Mouse (Mus musculus): ENCODE measurements around the gene Cd276. TPM values are rescaled to one million over a fixed set of nuclear protein-coding genes. Genes with fewer than 3 reads are reported as not detected.

Gene Cd276
- total and polyA plus RNA-seq, 2 experiments from 2014 or later: 26.0 to 26.2 TPM

GRCm38 (mm10) chr9:58539886-58540285 is 15.4 kb downstream of the Cd276 start:
- WGBS: 54% methylated on average over 5 of the region's 5 CpGs
- Histone ChIP-seq H3K27me3 (ENCODE audit: insufficient read depth, low read length) (no peaks in the 10 kb centered on the region), H3K4me1 (ENCODE audit: insufficient read depth) (no peaks in the 10 kb centered on the region), H3K9me3 (ENCODE audit: low read length) (no peaks in the 10 kb centered on the region), H3K36me3 (ENCODE audit: insufficient read depth) (peaks cover 20% of the 10 kb centered on the region), H3K4me3 (ENCODE audit: low read depth, low read length) (no peak overlapping the region), H3K9ac (no peak overlapping the region), H3K27ac (ENCODE audit: low read depth, low read length) (no peak overlapping the region), H3K4me2 (ENCODE audit: low read depth) (no peak overlapping the region)
- peak; percentile 100 for TF ChIP-seq CTCF (IDR thresholded peaks at IDR 0.05; ENCODE audit: low read depth)
- peak; percentile 86 for DNase-seq
- peak; percentile 64 for ATAC-seq

GRCm38 (mm10) chr9:58537774-58538173 is 17.5 kb downstream of the Cd276 start:
- H3K27ac ChIP-seq (ENCODE audit: low read depth, low read length): no peak overlapping the region
- H3K4me1 ChIP-seq (ENCODE audit: insufficient read depth): no peaks in the 10 kb centered on the region
- no peak for TF ChIP-seq CTCF (IDR thresholded peaks at IDR 0.05; ENCODE audit: low read depth)
- peaks cover 20% of the 10 kb centered on the region for H3K36me3 ChIP-seq (ENCODE audit: insufficient read depth)
- H3K4me2 ChIP-seq (ENCODE audit: low read depth): no peak overlapping the region
- ATAC-seq (no peak), DNase-seq (no peak)
- H3K27me3 ChIP-seq (ENCODE audit: insufficient read depth, low read length): no peaks in the 10 kb centered on the region
- no peak overlapping the region for H3K9ac ChIP-seq
- H3K9me3 ChIP-seq (ENCODE audit: low read length): no peaks in the 10 kb centered on the region
- 73% methylated on average over 3 of the region's 3 CpGs for WGBS
- H3K4me3 ChIP-seq (ENCODE audit: low read depth, low read length): no peak overlapping the region

- H3K27ac ChIP-seq (ENCODE audit: low read depth, low read length): no peak overlapping the region
- no peak overlapping the region for H3K4me3 ChIP-seq (ENCODE audit: low read depth, low read length)
- no peaks in the 10 kb centered on the region for H3K9me3 ChIP-seq (ENCODE audit: low read length)
- H3K4me2 ChIP-seq (ENCODE audit: low read depth): no peak overlapping the region
- no peak overlapping the region for H3K9ac ChIP-seq
- DNase-seq: peak; percentile 79
- peaks cover 21% of the 10 kb centered on the region for H3K36me3 ChIP-seq (ENCODE audit: insufficient read depth)
- peak; percentile 69 for ATAC-seq
- no peaks in the 10 kb centered on the region for H3K27me3 ChIP-seq (ENCODE audit: insufficient read depth, low read length)
- 78% methylated on average over 20 of the region's 20 CpGs for WGBS
- TF ChIP-seq CTCF (IDR thresholded peaks at IDR 0.05; ENCODE audit: low read depth): peak; percentile 87
- no peaks in the 10 kb centered on the region for H3K4me1 ChIP-seq (ENCODE audit: insufficient read depth)
Measured at GRCm38 (mm10) chr9:58535447-58536134, 19.6 kb downstream of the Cd276 start.

- Histone ChIP-seq H3K36me3 (ENCODE audit: insufficient read depth) (peaks cover 29% of the 10 kb centered on the region), H3K4me1 (ENCODE audit: insufficient read depth) (no peaks in the 10 kb centered on the region), H3K4me3 (ENCODE audit: low read depth, low read length) (no peak overlapping the region), H3K9me3 (ENCODE audit: low read length) (no peaks in the 10 kb centered on the region), H3K27me3 (ENCODE audit: insufficient read depth, low read length) (no peaks in the 10 kb centered on the region), H3K27ac (ENCODE audit: low read depth, low read length) (no peak overlapping the region), H3K4me2 (ENCODE audit: low read depth) (no peak overlapping the region), H3K9ac (no peak overlapping the region)
- 29% methylated on average over 1 of the region's 1 CpGs for WGBS
- peak; percentile 86 for DNase-seq
- TF ChIP-seq CTCF (IDR thresholded peaks at IDR 0.05; ENCODE audit: low read depth): peak; percentile 88
- peak; percentile 66 for ATAC-seq
Measured at GRCm38 (mm10) chr9:58534766-58535165, 20.5 kb downstream of the Cd276 start.

DNA sequence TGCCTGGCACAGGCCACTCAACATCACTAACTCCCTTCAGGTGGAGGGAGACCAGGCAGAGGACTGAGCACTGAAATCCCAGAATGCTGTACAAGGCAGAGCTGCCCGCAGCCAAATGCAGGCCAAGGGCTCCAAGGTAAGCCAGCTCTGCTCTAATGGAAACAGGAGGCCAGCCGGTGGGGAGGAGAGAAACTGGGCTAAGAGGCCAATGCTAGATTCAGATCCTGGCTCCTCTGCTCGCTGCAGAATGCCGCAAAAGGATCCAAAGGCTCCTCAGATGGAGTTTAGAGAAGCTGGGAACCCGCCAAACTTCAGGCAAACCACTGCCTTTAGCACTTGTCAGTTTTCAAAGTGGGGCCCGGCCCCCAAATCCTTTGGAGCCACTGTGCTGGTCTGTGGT is 21.9 kb downstream of the Cd276 start:
- no peak for ATAC-seq

GRCm38 (mm10) chr9:58532236-58532635 is 23.0 kb downstream of the Cd276 start:
- Histone ChIP-seq H3K4me3 (ENCODE audit: low read depth, low read length) (no peak overlapping the region), H3K9ac (no peak overlapping the region), H3K9me3 (ENCODE audit: low read length) (no peaks in the 10 kb centered on the region), H3K36me3 (ENCODE audit: insufficient read depth) (peaks cover 31% of the 10 kb centered on the region), H3K27me3 (ENCODE audit: insufficient read depth, low read length) (no peaks in the 10 kb centered on the region), H3K4me2 (ENCODE audit: low read depth) (no peak overlapping the region), H3K27ac (ENCODE audit: low read depth, low read length) (no peak overlapping the region), H3K4me1 (ENCODE audit: insufficient read depth) (no peaks in the 10 kb centered on the region)
- no peak for ATAC-seq
- TF ChIP-seq CTCF (IDR thresholded peaks at IDR 0.05; ENCODE audit: low read depth): no peak
- 78% methylated on average over 4 of the region's 4 CpGs for WGBS
- no peak for DNase-seq

More for the DNA sequence above, 21.9 kb downstream of the Cd276 start:
- Histone ChIP-seq H3K4me2 (ENCODE audit: low read depth) (no peak overlapping the region), H3K9ac (no peak overlapping the region), H3K36me3 (ENCODE audit: insufficient read depth) (peaks cover 28% of the 10 kb centered on the region), H3K4me1 (ENCODE audit: insufficient read depth) (no peaks in the 10 kb centered on the region), H3K27me3 (ENCODE audit: insufficient read depth, low read length) (no peaks in the 10 kb centered on the region), H3K27ac (ENCODE audit: low read depth, low read length) (no peak overlapping the region), H3K9me3 (ENCODE audit: low read length) (no peaks in the 10 kb centered on the region), H3K4me3 (ENCODE audit: low read depth, low read length) (no peak overlapping the region)
- DNase-seq: no peak
- TF ChIP-seq CTCF (IDR thresholded peaks at IDR 0.05; ENCODE audit: low read depth): no peak
- 82% methylated on average over 6 of the region's 6 CpGs for WGBS

DNA sequence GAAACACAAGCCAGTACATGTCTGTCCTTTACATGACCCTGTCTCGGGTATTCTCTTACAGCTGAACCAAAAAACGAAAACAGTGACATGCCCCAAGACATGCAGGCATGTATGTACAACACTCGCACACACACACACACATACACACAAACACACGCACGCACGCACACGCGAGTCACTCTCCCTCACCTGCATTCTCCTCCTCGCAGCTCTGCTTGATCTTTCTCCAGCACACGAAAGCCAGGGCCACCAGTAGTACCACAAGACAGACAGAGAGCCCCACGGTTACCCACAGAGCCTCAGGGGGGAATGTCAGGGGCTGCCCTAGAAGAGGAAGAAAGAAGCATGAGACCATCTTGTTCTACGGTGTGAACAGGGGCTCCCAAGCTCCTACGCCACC is 24.8 kb downstream of the Cd276 start:
- WGBS: 94% methylated on average over 13 of the region's 13 CpGs
- Histone ChIP-seq H3K9ac (no peak overlapping the region), H3K4me2 (ENCODE audit: low read depth) (no peak overlapping the region), H3K4me1 (ENCODE audit: insufficient read depth) (no peaks in the 10 kb centered on the region), H3K36me3 (ENCODE audit: insufficient read depth) (peaks cover 39% of the 10 kb centered on the region), H3K4me3 (ENCODE audit: low read depth, low read length) (no peak overlapping the region), H3K27ac (ENCODE audit: low read depth, low read length) (no peak overlapping the region), H3K9me3 (ENCODE audit: low read length) (no peaks in the 10 kb centered on the region), H3K27me3 (ENCODE audit: insufficient read depth, low read length) (no peaks in the 10 kb centered on the region)
- TF ChIP-seq CTCF (IDR thresholded peaks at IDR 0.05; ENCODE audit: low read depth): no peak
- ATAC-seq (no peak), DNase-seq (no peak)
